Mouse (Mus musculus) ES-Bruce4 (cell line): ENCODE measurements around the gene Gm9747.

Experiments used
- CTCF ChIP-seq: IDR thresholded peaks from one replicate; pipeline ENCODE4 v1.8.1; 2011; ENCODE audit warnings: low read depth, low read length
- EP300 ChIP-seq: IDR thresholded peaks from 2 replicates; pipeline ENCODE4 v1.6.1; 2011; ENCODE audit warnings: low read depth, low read length; ENCODE audit not compliant: insufficient read depth
- POLR2A ChIP-seq: IDR thresholded peaks from one replicate; pipeline ENCODE4 v1.8.1; 2011; ENCODE audit warnings: low read length; ENCODE audit not compliant: insufficient read depth

GRCm38 (mm10) chr1:82199918-82200317 is 33.0 kb upstream of the Gm9747 start:
- no peak for TF ChIP-seq POLR2A
- TF ChIP-seq CTCF = no peak
- TF ChIP-seq EP300 = no peak
